Mouse (Mus musculus) adipocyte (in vitro differentiated cells): ENCODE measurements at regions not wholly inside any gene's neighbourhood (a gene's known extent, or its start where the extent isn't known, plus 50 kb on each side); places are given as distances from the start of the nearest gene placed in this dataset.

Experiments
- DNase-seq: peaks from one replicate; pipeline ENCODE4 v3.0.0-alpha.2; 2016; ENCODE audit warnings: low spot score

DNA sequence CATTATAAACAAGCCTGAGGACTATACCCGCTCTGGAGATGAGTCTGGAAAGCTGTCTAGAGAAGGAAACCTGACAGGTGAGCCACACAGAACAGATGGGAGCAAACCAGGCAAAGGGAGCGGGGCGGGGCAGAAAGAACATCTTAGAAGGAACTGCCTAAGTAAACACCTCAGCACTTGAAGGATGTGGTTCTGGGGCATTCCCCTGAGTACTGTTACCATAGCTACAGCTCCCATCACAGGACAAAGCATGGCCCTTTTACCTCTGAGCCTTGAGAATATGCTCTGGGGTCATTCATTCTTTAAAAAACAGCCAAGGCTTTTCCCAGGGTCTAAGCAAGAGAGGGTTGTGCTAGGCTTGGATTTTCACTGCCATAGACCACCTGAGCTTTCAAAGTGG lies 127.6 kb downstream of the Rpap3 start:
- DNase-seq = no peak

GRCm38 (mm10) chr15:97577196-97577595 lies 128.4 kb downstream of the Rpap3 start:
- no peak for DNase-seq

GRCm38 (mm10) chr15:97572639-97573038 lies 133.0 kb downstream of the Rpap3 start:
- DNase-seq = no peak

- DNase-seq = no peak
Measured at GRCm38 (mm10) chr15:97571885-97572284, 133.7 kb downstream of the Rpap3 start.

DNA sequence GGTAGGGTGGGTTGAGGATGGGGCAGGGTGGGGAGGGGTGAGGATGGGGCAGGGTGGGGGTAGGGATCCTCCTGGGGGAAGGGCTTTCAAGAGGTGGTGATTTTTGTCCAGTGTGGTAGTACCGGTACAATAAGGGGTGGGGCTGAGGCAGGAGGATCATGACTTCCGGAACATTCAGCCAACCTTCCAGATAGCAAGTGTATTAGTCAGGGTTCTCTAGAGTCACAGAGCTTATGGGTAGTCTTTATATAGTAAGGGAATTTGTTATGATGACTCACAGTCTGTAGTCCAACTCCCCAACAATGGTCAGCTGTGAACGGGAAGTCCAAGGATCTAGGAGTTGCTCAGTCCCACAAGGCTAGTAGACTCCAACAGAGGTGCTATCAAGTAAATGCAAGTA lies 145.5 kb downstream of the Rpap3 start:
- no peak for DNase-seq

DNA sequence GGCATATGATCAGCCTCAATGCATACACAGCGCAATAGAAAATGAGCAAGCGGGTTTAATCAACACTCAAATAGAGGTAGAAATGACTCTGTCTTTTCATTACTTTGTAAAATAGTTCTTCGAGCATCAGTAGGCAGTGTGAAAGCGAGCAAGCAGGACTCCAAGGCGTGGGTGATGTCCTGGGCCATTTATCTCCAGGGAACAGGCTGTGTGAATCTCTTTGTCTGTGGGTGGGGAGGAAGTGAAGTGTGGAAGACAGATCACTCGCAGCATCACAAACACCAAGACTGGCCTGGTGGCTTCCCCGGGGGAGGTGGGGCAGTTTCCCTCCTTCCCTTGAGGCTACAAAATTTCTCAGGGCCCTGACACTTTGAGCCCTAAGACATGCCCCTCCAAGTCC lies 146.9 kb downstream of the Rpap3 start:
- DNase-seq = no peak

- no peak for DNase-seq
Measured at GRCm38 (mm10) chr15:97548354-97548753, 157.3 kb downstream of the Rpap3 start.

DNA sequence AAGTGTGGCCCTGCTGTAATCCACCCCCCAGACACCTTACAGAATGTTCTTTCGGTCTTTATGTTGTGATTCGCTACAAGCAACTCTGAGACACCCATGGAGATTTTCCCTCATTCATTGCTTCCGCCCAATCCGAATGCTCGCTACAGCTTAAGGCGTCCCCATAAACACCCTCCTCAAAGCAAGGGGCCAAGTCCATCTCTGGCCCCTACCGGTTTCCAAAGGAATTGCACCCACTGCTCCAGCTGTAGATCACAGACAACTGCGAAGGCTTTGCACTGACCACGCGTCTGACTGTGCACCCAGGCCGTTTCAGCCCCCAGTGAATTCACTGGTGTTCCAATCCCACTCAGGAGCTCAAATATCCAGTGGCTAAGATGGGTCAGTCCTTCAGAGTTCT lies 160.6 kb downstream of the Rpap3 start:
- no peak for DNase-seq

- no peak for DNase-seq
Measured at GRCm38 (mm10) chr15:97541646-97542045, 164.0 kb downstream of the Rpap3 start.

DNA sequence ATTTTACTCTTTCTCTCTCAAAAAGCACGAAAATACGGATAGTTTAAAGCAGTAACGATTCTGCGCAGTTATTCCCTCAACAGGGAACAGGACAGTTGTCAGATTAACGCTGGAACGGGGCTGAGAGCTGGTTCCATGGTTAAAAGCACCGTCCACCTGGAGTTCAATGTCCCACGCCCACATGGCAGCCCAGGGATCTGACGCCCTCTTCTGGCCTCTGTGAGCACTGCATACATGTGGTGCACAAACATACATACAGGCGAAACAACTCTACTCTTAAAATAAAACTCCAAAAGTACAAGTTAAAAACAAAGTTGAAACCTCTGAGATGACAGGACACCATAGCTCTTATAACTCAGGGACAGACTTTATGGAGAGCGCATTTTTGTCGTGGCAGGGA lies 169.5 kb downstream of the Rpap3 start:
- no peak for DNase-seq

GRCm38 (mm10) chr15:97534878-97535277 lies 170.7 kb downstream of the Rpap3 start:
- DNase-seq = no peak

DNA sequence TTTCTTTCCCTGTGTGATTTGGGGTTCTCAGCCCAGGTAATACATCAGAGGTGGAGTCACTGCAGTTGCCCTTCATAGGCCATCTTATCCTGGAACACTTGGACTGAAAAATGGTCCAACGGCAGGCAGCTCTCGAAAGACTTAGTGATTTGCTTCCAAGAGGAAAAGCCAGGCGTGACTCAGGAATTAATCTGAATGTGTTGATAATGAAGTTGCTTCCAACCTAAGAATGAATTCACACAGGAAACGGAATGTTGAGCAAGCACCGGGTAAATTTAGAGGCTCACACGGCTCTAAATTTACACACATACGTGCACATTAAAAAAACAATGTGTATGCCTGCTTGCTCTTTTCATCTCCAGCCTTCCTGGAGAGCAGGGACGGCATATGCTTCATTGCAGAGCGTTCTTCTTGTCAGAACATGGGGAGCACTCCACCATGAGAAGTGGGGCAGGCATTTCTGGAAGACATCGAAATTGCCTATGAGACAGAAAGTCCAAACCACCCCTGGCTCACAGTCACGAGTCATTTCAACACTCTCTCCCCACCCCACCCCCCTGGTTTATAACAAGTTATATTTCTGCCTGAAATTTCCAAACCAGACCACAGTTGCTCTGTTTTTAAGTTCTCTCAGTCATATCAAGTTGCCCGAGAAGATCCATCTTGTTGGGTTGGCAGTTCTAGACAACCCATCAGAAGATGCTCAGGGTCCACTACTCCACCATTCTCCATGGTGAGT lies 171.9 kb downstream of the Rpap3 start:
- no peak for DNase-seq

GRCm38 (mm10) chr15:97532346-97532910 lies 173.2 kb downstream of the Rpap3 start:
- no peak for DNase-seq

DNA sequence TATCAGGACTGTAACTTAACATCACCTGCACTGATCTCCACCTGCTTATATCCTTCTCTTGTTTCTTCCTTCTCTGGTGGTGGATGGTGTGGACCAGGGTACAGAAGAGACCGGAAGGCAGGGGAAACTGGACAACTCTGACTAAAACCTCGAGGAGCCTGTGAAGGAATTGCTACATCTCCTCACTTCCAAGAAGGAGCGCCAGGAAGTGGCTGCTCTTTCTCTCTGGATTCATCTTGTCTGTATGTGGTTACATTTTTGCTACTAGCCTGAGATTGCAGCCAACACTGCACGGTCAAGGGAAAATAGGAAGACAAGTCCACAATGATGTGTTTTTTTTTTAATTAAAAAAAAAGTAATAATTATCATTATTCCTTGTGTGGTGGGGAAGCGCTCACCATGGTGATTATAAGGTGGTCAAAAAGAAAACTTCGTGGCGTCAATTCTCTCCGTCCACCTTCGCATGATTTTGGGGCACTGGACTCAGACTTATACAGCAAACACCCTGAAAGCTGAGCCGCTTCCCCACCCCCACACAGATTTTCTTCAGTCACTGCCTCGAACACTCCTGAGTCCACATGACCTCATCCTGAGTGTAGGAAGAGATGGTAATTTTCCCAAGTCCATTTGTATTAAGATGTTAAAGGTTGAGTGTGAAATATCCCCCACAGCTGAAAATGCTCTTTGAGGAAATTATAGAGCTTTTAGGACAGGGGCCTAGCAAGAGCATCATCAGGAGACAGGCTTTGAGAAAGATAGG lies 177.2 kb downstream of the Rpap3 start:
- no peak for DNase-seq

DNA sequence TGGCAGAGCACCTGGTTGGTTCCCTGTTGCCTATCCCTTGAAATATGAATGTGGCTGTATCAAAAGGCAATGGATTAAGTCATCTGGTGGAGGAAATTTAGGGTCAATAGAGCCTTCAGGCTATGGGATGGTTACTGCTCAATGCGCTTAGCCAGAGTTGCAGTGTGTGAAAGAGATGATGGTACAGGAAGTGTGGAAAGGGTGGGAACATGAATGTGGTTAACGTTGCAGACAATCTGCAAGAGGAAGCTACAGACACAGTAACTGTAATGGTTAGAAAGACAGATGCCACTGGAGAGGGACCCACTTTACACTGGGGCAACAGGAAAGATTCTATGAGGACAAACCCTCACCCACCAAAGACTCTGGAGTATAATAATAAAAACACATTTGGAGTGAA lies 185.2 kb downstream of the Rpap3 start:
- no peak for DNase-seq

DNA sequence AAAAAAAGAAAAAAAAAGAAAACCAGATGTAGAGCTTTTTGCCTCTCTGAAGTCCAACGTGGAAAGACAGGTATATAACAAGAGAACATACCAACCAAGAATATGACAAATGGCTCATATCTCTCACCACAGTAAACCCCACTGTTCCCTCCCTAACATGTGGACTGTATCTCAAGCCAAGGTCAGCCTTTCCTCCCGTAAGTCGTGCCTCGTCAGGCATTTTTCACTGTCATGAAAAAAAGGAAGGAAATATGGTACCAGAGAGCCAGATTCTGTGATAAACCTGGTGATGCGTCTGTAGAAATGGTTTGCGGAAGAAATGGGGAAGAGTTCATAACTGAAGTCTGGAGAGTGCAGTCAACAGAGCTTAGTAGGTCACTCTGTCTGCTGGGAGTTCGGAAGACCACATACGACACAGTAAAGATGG lies 185.7 kb downstream of the Rpap3 start:
- no peak for DNase-seq

- no peak for DNase-seq
Measured at GRCm38 (mm10) chr15:97517926-97518325, 187.7 kb downstream of the Rpap3 start.

- DNase-seq = no peak
Measured at GRCm38 (mm10) chr15:97517188-97517587, 188.4 kb downstream of the Rpap3 start.

DNA sequence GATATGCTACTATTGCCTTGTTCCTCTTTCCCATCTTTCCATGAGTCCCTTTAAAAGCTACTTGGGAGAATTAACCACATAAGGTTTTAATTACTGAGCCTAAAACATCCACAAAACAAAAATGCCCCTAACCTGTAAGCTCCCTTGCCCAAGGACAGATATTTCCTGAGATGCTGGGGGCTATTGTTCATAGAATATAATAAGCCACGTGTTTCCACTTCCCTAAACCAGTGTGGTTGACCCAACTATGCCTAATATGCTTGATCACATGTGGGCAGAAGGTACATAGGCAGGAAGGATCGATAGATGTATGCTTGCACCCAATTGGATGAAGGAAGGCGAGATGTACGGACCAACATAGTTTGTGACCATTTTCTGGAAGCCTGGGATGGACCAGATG lies 189.9 kb downstream of the Rpap3 start:
- DNase-seq = no peak

GRCm38 (mm10) chr15:97507656-97508306 lies 197.8 kb downstream of the Rpap3 start:
- DNase-seq = no peak

DNA sequence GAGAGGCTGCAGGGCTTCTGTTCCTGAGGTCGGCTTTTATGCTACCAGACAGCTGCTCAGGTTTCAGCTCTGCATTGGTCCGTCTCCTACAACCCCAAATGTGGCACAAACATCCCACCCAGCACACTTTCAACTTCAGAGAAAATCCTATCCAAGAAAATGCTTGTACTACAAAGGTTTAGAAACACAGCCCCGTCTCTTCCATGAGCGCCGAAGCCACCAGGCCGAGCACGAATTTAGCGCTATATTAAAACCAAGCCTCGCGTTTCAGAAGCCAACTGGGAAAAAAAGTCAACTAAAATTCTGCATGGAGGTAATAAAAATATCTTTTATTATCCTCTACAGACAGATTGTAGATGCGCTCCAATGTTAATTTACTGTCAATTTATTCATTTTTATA lies 198.4 kb downstream of the Rpap3 start:
- DNase-seq = no peak

DNA sequence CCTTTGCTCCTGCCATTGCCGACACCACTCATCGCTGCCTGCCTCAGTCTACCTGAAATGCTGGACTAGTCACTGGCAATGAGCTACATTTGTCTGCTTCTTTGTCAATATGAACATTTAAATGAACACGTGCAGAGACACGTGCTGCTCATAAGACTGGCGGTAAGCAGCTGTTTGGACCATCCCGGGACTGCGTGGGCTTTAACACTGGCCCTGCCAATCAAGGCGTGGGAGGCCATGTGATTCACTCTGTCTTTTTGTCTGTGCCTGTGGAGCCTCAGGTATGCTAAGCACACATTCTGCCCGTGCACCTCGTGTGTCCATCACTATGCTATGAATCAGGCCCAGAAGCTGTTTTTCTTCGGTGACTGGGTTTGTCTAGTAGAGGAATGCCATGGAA lies 199.9 kb downstream of the Rpap3 start:
- DNase-seq = no peak

- no peak for DNase-seq
Measured at GRCm38 (mm10) chr15:97504325-97504724, 201.3 kb downstream of the Rpap3 start.
